Comparison of ENCODE assay signal across 10 mouse cellular contexts in genomic region chr5:120610906-120611305, GRCm38 (mm10). TPM values are rescaled to one million over a fixed set of nuclear protein-coding genes. Genes with fewer than 3 reads are reported as not detected.
A peak's percentile ranks its signal among the peaks of the same experiment; 100 is the strongest.
DNase-seq lines count a peak whose midpoint lies in the region; ATAC-seq lines count a peak whose summit lies in the region.
"Had no signal": no experiment of that assay in that cellular context is flagged by ENCODE, and none has a peak within 500 bp of the region (broad histone marks: within the 10 kb centered on the region; RNA-seq: fewer than 3 reads in every experiment).

No protein-coding gene starts in this region.

- H3K4me2 ChIP-seq in heart, embryonic 12.5 days, result peak overlapping the region; percentile 95
- H3K4me2 ChIP-seq in hindbrain, embryonic 14.5 days (replicated peaks), result peak overlapping the region; percentile 73
- peak overlapping the region; percentile 83 for H3K4me2 ChIP-seq in liver, embryonic 13.5 days

- peak overlapping the region; percentile 71; the same call in 1 of the 2 replicates for H3K9ac ChIP-seq in heart, embryonic 12.5 days
- H3K9ac ChIP-seq in hindbrain, embryonic 14.5 days, result peak overlapping the region; percentile 56
- peak overlapping the region; percentile 75; the same call in 1 of the 2 replicates for H3K9ac ChIP-seq in liver, embryonic 13.5 days

- DNase-seq in heart, adult 8-10 months (ENCODE audit: low spot score), result no peak
- no peak for DNase-seq in hindbrain, embryonic 14.5 days (ENCODE audit: low spot score)
- DNase-seq in liver, embryonic 13.5 days, result no peak
- DNase-seq in adrenal gland, adult 18-20 months (ENCODE audit: low spot score in 2 of 2), result no peak
- no peak for DNase-seq in spleen, adult 12 weeks (ENCODE audit: low spot score)
- DNase-seq: gastrocnemius, postnatal 36 days had no signal

- H3K4me1 ChIP-seq in heart, embryonic 12.5 days (replicated peaks), result peaks cover 18% of the 10 kb centered on the region
- peaks cover 8% of the 10 kb centered on the region; the same call in 1 of the 2 replicates for H3K4me1 ChIP-seq in brown adipose tissue, adult 24 weeks (ENCODE audit: control insufficient read depth, insufficient read depth, insufficient read length, low read length)
- peaks cover 17% of the 10 kb centered on the region for H3K4me1 ChIP-seq in hindbrain, embryonic 14.5 days (replicated peaks; ENCODE audit: control insufficient read depth, insufficient read depth, low read length)
- H3K4me1 ChIP-seq in liver, embryonic 13.5 days (replicated peaks), result peaks cover 37% of the 10 kb centered on the region

- no peaks in the 10 kb centered on the region for H3K27me3 ChIP-seq in heart, embryonic 12.5 days (replicated peaks)
- no peaks in the 10 kb centered on the region for H3K27me3 ChIP-seq in hindbrain, embryonic 14.5 days (ENCODE audit: control insufficient read depth, insufficient read depth, low read length)
- H3K27me3 ChIP-seq in liver, embryonic 13.5 days, result no peaks in the 10 kb centered on the region
- H3K27me3 ChIP-seq: CH12.LX had no signal

- peak overlapping the region; percentile 69 for H3K4me3 ChIP-seq in heart, embryonic 12.5 days
- H3K4me3 ChIP-seq in brown adipose tissue, adult 24 weeks (ENCODE audit: insufficient read depth, low read depth, low read length), result peak overlapping the region; percentile 82; the same call in 1 of the 2 replicates
- H3K4me3 ChIP-seq in hindbrain, embryonic 14.5 days (replicated peaks; ENCODE audit: low read length), result no peak overlapping the region
- H3K4me3 ChIP-seq in liver, embryonic 13.5 days (replicated peaks), result peak overlapping the region; percentile 75

- peaks cover 22% of the 10 kb centered on the region for H3K36me3 ChIP-seq in heart, embryonic 12.5 days
- 0 out of 2 replicates have a peak, but pooled peaks cover 6% of the 10 kb centered on the region for H3K36me3 ChIP-seq in hindbrain, embryonic 14.5 days (replicated peaks; ENCODE audit: control insufficient read depth, insufficient read depth)
- H3K36me3 ChIP-seq in liver, embryonic 13.5 days, result peaks cover 18% of the 10 kb centered on the region

- no peak for ATAC-seq in heart, embryonic 12.5 days (ENCODE audit: insufficient number of reproducible peaks, low FRiP score)
- ATAC-seq in hindbrain, embryonic 14.5 days (ENCODE audit: low FRiP score), result no peak
- no peak for ATAC-seq in liver, embryonic 13.5 days (ENCODE audit: low read depth)
- ATAC-seq in erythroblast, adult 5-6 weeks (replicated peaks; ENCODE audit: low FRiP score, poor library complexity, severe bottlenecking), result no peak

- H3K9me3 ChIP-seq in heart, embryonic 12.5 days (replicated peaks), result peaks cover 4% of the 10 kb centered on the region; the same call in 1 of the 2 replicates
- no peaks in the 10 kb centered on the region for H3K9me3 ChIP-seq in hindbrain, embryonic 14.5 days (ENCODE audit: control insufficient read depth, low read length)
- peaks cover 3% of the 10 kb centered on the region for H3K9me3 ChIP-seq in liver, embryonic 13.5 days (replicated peaks)

- 97% methylated on average over 5 of the region's 5 CpGs for WGBS in heart, embryonic 12.5 days
- 95% methylated on average over 5 of the region's 5 CpGs for WGBS in hindbrain, embryonic 14.5 days
- WGBS in liver, embryonic 13.5 days (ENCODE audit: insufficient replicate concordance), result 96% methylated on average over 5 of the region's 5 CpGs

- H3K27ac ChIP-seq in heart, embryonic 12.5 days (ENCODE audit: poor library complexity, severe bottlenecking), result no peak overlapping the region
- no peak overlapping the region for H3K27ac ChIP-seq in brown adipose tissue, adult 24 weeks (replicated peaks; ENCODE audit: low read depth, low read length)
- no peak overlapping the region for H3K27ac ChIP-seq in hindbrain, embryonic 14.5 days
- no peak overlapping the region for H3K27ac ChIP-seq in liver, embryonic 13.5 days

RNA-seq across cellular contexts. Expression of gene Rita1, which starts 1.5 kb away (rescaled TPM):
- 9.1 and 10.8 TPM in 2 replicates for polyA plus RNA-seq in heart, embryonic 12.5 days (2016; fragmentation: Nextera tagmentation; extraction: Ambion mirVana)
- 10 to 100 TPM; 14.3 to 17.9 (median 15.3) TPM for total RNA-seq in heart, adult 8-10 months (2022)
- polyA plus RNA-seq in brown adipose tissue, adult 24 weeks (2012; ENCODE audit: insufficient read depth, insufficient read length, missing spikeins), result 11.3 and 15.3 TPM in 2 replicates
- polyA plus RNA-seq in hindbrain, embryonic 14.5 days (2014; fragmentation: Nextera tagmentation; extraction: Ambion mirVana), result 20.1 and 20.6 TPM in 2 replicates
- 5.7 and 6.5 TPM in 2 replicates for polyA plus RNA-seq in liver, embryonic 13.5 days (2015; fragmentation: Nextera tagmentation; extraction: Ambion mirVana)
- 10 to 100 TPM; 14.2 to 16.9 TPM for total RNA-seq in adrenal gland, adult 18-20 months (2021)
- 2.7 and 3.8 TPM in 2 replicates for total RNA-seq in erythroblast, adult 5-6 weeks (2015; ENCODE audit: low replicate concordance)
- 0.84 TPM in 1 of 2 replicates, not detected in the other for total RNA-seq in erythroblast, adult 5-6 weeks (2017; ENCODE audit: low replicate concordance)

RNA-seq across cellular contexts. Expression of gene Ddx54, which starts 1.6 kb away (rescaled TPM):
- 38.7 and 38.8 TPM in 2 replicates for polyA plus RNA-seq in heart, embryonic 12.5 days (2016; fragmentation: Nextera tagmentation; extraction: Ambion mirVana)
- 10 to 100 TPM; 21.0 to 24.7 (median 23.0) TPM for total RNA-seq in heart, adult 8-10 months (2022)
- 10.3 and 13.0 TPM in 2 replicates for polyA plus RNA-seq in brown adipose tissue, adult 24 weeks (2012; ENCODE audit: insufficient read depth, insufficient read length, missing spikeins)
- polyA plus RNA-seq in hindbrain, embryonic 14.5 days (2014; fragmentation: Nextera tagmentation; extraction: Ambion mirVana), result 27.8 and 29.8 TPM in 2 replicates
- polyA plus RNA-seq in liver, embryonic 13.5 days (2015; fragmentation: Nextera tagmentation; extraction: Ambion mirVana), result 22.9 and 26.0 TPM in 2 replicates
- total RNA-seq in adrenal gland, adult 18-20 months (2021), result 10 to 100 TPM; 44.1 to 57.6 TPM
- total RNA-seq in erythroblast, adult 5-6 weeks (2015; ENCODE audit: low replicate concordance), result 1.7 and 1.9 TPM in 2 replicates
- 5.2 and 6.0 TPM in 2 replicates for total RNA-seq in erythroblast, adult 5-6 weeks (2017; ENCODE audit: low replicate concordance)

RNA-seq across cellular contexts. Expression of gene Iqcd, which starts 22.1 kb away (rescaled TPM):
- 0.19 and 0.33 TPM in 2 replicates for polyA plus RNA-seq in heart, embryonic 12.5 days (2016; fragmentation: Nextera tagmentation; extraction: Ambion mirVana)
- under 1 TPM in 2 of 4 experiments, not detected in 2; 0.14 to 0.22 TPM for total RNA-seq in heart, adult 8-10 months (2022)
- not detected in 2 replicates for polyA plus RNA-seq in brown adipose tissue, adult 24 weeks (2012; ENCODE audit: insufficient read depth, insufficient read length, missing spikeins)
- polyA plus RNA-seq in hindbrain, embryonic 14.5 days (2014; fragmentation: Nextera tagmentation; extraction: Ambion mirVana), result 1.5 and 1.9 TPM in 2 replicates
- 1.8 and 1.9 TPM in 2 replicates for polyA plus RNA-seq in liver, embryonic 13.5 days (2015; fragmentation: Nextera tagmentation; extraction: Ambion mirVana)
- total RNA-seq in adrenal gland, adult 18-20 months (2021), result under 1 TPM; 0.36 to 0.48 TPM
- total RNA-seq in erythroblast, adult 5-6 weeks (2015; ENCODE audit: low replicate concordance), result 3.8 and 10.4 TPM in 2 replicates
- total RNA-seq in erythroblast, adult 5-6 weeks (2017; ENCODE audit: low replicate concordance), result 15.2 and 21.7 TPM in 2 replicates

RNA-seq across cellular contexts. Expression of gene Tpcn1, which starts 22.4 kb away (rescaled TPM):
- polyA plus RNA-seq in heart, embryonic 12.5 days (2016; fragmentation: Nextera tagmentation; extraction: Ambion mirVana), result 17.1 and 17.3 TPM in 2 replicates
- 10 to 100 TPM; 34.8 to 36.7 (median 36.3) TPM for total RNA-seq in heart, adult 8-10 months (2022)
- polyA plus RNA-seq in brown adipose tissue, adult 24 weeks (2012; ENCODE audit: insufficient read depth, insufficient read length, missing spikeins), result 28.6 and 39.1 TPM in 2 replicates
- 13.4 and 15.7 TPM in 2 replicates for polyA plus RNA-seq in hindbrain, embryonic 14.5 days (2014; fragmentation: Nextera tagmentation; extraction: Ambion mirVana)
- polyA plus RNA-seq in liver, embryonic 13.5 days (2015; fragmentation: Nextera tagmentation; extraction: Ambion mirVana), result 21.4 and 22.7 TPM in 2 replicates
- total RNA-seq in adrenal gland, adult 18-20 months (2021), result 10 to 100 TPM; 33.6 to 42.2 TPM
- total RNA-seq in erythroblast, adult 5-6 weeks (2015; ENCODE audit: low replicate concordance), result 199 and 213 TPM in 2 replicates
- total RNA-seq in erythroblast, adult 5-6 weeks (2017; ENCODE audit: low replicate concordance), result 147 and 161 TPM in 2 replicates

RNA-seq across cellular contexts. Expression of gene Cfap73, which starts 23.1 kb away (rescaled TPM):
- not detected in 2 replicates for polyA plus RNA-seq in heart, embryonic 12.5 days (2016; fragmentation: Nextera tagmentation; extraction: Ambion mirVana)
- total RNA-seq in heart, adult 8-10 months (2022), result not detected
- not detected in 2 replicates for polyA plus RNA-seq in brown adipose tissue, adult 24 weeks (2012; ENCODE audit: insufficient read depth, insufficient read length, missing spikeins)
- polyA plus RNA-seq in hindbrain, embryonic 14.5 days (2014; fragmentation: Nextera tagmentation; extraction: Ambion mirVana), result 0.53 and 1.1 TPM in 2 replicates
- polyA plus RNA-seq in liver, embryonic 13.5 days (2015; fragmentation: Nextera tagmentation; extraction: Ambion mirVana), result not detected in 2 replicates
- total RNA-seq in adrenal gland, adult 18-20 months (2021), result under 1 TPM in 1 of 2 experiments, not detected in 1; 0.33 TPM
- total RNA-seq in erythroblast, adult 5-6 weeks (2015; ENCODE audit: low replicate concordance), result not detected in 2 replicates
- total RNA-seq in erythroblast, adult 5-6 weeks (2017; ENCODE audit: low replicate concordance), result not detected in 2 replicates
- total RNA-seq: CH12.LX; gastrocnemius, postnatal 36 days had no signal
